Mouse (Mus musculus) neutrophil, adult 65 days (primary cell): ENCODE data around the gene BC051142. TPM values are rescaled to one million over a fixed set of nuclear protein-coding genes. Genes with fewer than 3 reads are reported as not detected.

ENCODE experiments used
- total RNA-seq: library from RNA; stranded (reverse); gene quantifications from 2 replicates; pipeline ENCODE4 v1.2.4, GENCODE M21; 2023

Gene BC051142
- total RNA-seq = not detected in 2 replicates

GRCm38 (mm10) chr17:34398711-34399393 lies at the start of gene BC051142:
TSS of gene BC051142 (plus strand) at chr17:34398820.

DNA sequence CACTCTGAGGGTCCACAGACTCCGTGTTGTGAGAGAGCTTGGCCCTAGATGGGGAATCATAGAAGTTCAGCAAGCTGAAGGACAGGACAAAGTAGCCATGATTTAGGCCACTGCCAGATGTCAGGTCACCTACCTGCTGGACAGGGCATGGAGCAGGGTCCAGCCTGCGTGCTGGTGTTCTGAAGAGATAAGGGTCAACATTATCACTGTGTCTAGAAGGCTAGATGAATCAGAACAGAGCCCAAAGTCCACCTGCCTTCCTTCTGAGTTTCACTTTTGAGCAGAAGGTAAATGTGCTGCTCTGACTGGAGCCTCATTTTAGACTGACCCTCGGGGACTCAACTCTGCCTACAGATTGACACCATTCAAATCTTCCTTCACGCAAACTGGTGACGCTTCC lies 44.1 kb upstream of the BC051142 start, which contains the start of gene Btnl2:
Gene Btnl2, plus strand, starts transcription at position 284 of the 400 bp plus-strand sequence.

GRCm38 (mm10) chr17:34376847-34377246 lies 21.8 kb upstream of the BC051142 start, which contains the start of gene Btnl1:
TSS of gene Btnl1 (plus strand) at chr17:34377132.

GRCm38 (mm10) chr17:34477238-34478013 lies 78.8 kb downstream of the BC051142 start, which contains the start of gene Btnl4:
TSS of gene Btnl4 (minus strand) at chr17:34477318.

Other genes starting within 250 kb of the BC051142 start
- 22.2 and 30.6 TPM in 2 replicates for gene H2-DMb1, start 245.7 kb upstream of the BC051142 start, total RNA-seq
- gene Tap1, start 211.3 kb upstream of the BC051142 start, total RNA-seq = 51.1 and 63.7 TPM in 2 replicates
- 80.5 and 98.6 TPM in 2 replicates for gene Psmb9, start 211.1 kb upstream of the BC051142 start, total RNA-seq
- 78.8 and 79.3 TPM in 2 replicates for gene Psmb8, start 201.1 kb upstream of the BC051142 start, total RNA-seq
- 72.1 and 96.2 TPM in 2 replicates for gene Tap2, start 195.3 kb upstream of the BC051142 start, total RNA-seq
- 1.6 and 2.7 TPM in 2 replicates for gene H2-Ob, start 159.9 kb upstream of the BC051142 start, total RNA-seq
- 15.7 and 37.9 TPM in 2 replicates for gene H2-Ab1, start 141.1 kb upstream of the BC051142 start, total RNA-seq
- gene H2-Aa, start 111.0 kb upstream of the BC051142 start, total RNA-seq = 18.1 and 28.1 TPM in 2 replicates
- 10.8 and 19.1 TPM in 2 replicates for gene H2-Eb1, start 93.0 kb upstream of the BC051142 start, total RNA-seq
- not detected in 2 replicates for gene H2-Eb2, start 73.2 kb upstream of the BC051142 start, total RNA-seq
- gene Btnl2, start 44.0 kb upstream of the BC051142 start, total RNA-seq = 2.8 and 3.5 TPM in 2 replicates
- gene Btnl1, start 21.7 kb upstream of the BC051142 start, total RNA-seq = not detected in 2 replicates
- not detected in 2 replicates for gene Btnl4, start 78.5 kb downstream of the BC051142 start, total RNA-seq
- not detected in 2 replicates for gene Btnl6, start 118.5 kb downstream of the BC051142 start, total RNA-seq
- 0.57 and 1.5 TPM in 2 replicates for gene Notch4, start 165.4 kb downstream of the BC051142 start, total RNA-seq
- 440 and 473 TPM in 2 replicates for gene Gpsm3, start 191.0 kb downstream of the BC051142 start, total RNA-seq
- 89.1 and 104 TPM in 2 replicates for gene Pbx2, start 192.4 kb downstream of the BC051142 start, total RNA-seq
- gene Ager, start 199.0 kb downstream of the BC051142 start, total RNA-seq = 5.3 and 8.3 TPM in 2 replicates
- 33.1 and 34.1 TPM in 2 replicates for gene Rnf5, start 204.9 kb downstream of the BC051142 start, total RNA-seq
- 46.3 and 48.5 TPM in 2 replicates for gene Agpat1, start 205.4 kb downstream of the BC051142 start, total RNA-seq
- 1.7 and 4.2 TPM in 2 replicates for gene Egfl8, start 217.2 kb downstream of the BC051142 start, total RNA-seq
- gene Ppt2, start 229.7 kb downstream of the BC051142 start, total RNA-seq = 33.1 and 38.3 TPM in 2 replicates
- not detected in 2 replicates for gene Prrt1, start 230.7 kb downstream of the BC051142 start, total RNA-seq
- gene Fkbpl, start 245.9 kb downstream of the BC051142 start, total RNA-seq = 9.9 and 14.9 TPM in 2 replicates
- 54.8 and 61.2 TPM in 2 replicates for gene Atf6b, start 248.3 kb downstream of the BC051142 start, total RNA-seq